Mouse (Mus musculus) thymus, adult 2 months (tissue): ENCODE results near the gene 1700029P11Rik.

ENCODE experiments used
- CTCF ChIP-seq: fragments of 200-500 bp; IDR thresholded peaks from 2 replicates; pipeline ENCODE4 v1.5.1; 2012; ENCODE audit warnings: mild to moderate bottlenecking, control low read depth, low read length, moderate library complexity, borderline replicate concordance; ENCODE audit not compliant: control insufficient read depth, poor library complexity, insufficient read depth; ENCODE audit errors: extremely low read depth
- POLR2A ChIP-seq: fragments of 200-500 bp; IDR thresholded peaks from 2 replicates; pipeline ENCODE4 v1.6.1; 2012; ENCODE audit warnings: mild to moderate bottlenecking, low read length, control low read depth, moderate library complexity; ENCODE audit not compliant: control insufficient read depth, poor library complexity, insufficient read depth; ENCODE audit errors: extremely low read depth

- TF ChIP-seq POLR2A (no peak), CTCF (no peak)
Observed at GRCm38 (mm10) chr15:81951159-81951558, 29.2 kb upstream of the 1700029P11Rik start.
